Mouse (Mus musculus) adrenal gland, adult (tissue): ENCODE measurements around the gene Ampd3.

ENCODE experiments used
- DNase-seq, 2 experiments: peaks; one replicate each; pipeline ENCODE4 v3.0.0; 2022 to 2023; ENCODE audit warnings: low spot score in 1 of 2; ENCODE audit not compliant: inconsistent age in 2 of 2

Gene Ampd3

GRCm38 (mm10) chr7:110769094-110769493 is 1.1 kb downstream of the Ampd3 start:
- DNase-seq = peak; percentile 46 to 69

GRCm38 (mm10) chr7:110770949-110771348 is 2.9 kb downstream of the Ampd3 start:
- DNase-seq = peak in 1 of 2 experiments; percentile 57

GRCm38 (mm10) chr7:110772343-110772742 is 4.3 kb downstream of the Ampd3 start:
- no peak for DNase-seq

- DNase-seq = peak; percentile 88 to 90
Observed at GRCm38 (mm10) chr7:110773204-110774002, 5.4 kb downstream of the Ampd3 start.

- DNase-seq = peak in 1 of 2 experiments; percentile 72
Observed at GRCm38 (mm10) chr7:110774077-110774476, 6.1 kb downstream of the Ampd3 start.

- no peak for DNase-seq
Observed at GRCm38 (mm10) chr7:110774674-110775073, 6.7 kb downstream of the Ampd3 start.

- no peak for DNase-seq
Observed at GRCm38 (mm10) chr7:110777146-110778001, 9.4 kb downstream of the Ampd3 start.

- no peak for DNase-seq
Observed at GRCm38 (mm10) chr7:110778933-110779332, 10.9 kb downstream of the Ampd3 start.

GRCm38 (mm10) chr7:110779605-110780111 is 11.7 kb downstream of the Ampd3 start:
- peak; percentile 18 to 55 for DNase-seq

- DNase-seq = peak; percentile 73 to 78
Observed at GRCm38 (mm10) chr7:110780520-110780919, 12.5 kb downstream of the Ampd3 start.

- DNase-seq = peak; percentile 67 to 69
Observed at GRCm38 (mm10) chr7:110781231-110781711, 13.3 kb downstream of the Ampd3 start.

- peak; percentile 57 to 59 for DNase-seq
Observed at GRCm38 (mm10) chr7:110782135-110782534, 14.1 kb downstream of the Ampd3 start.

- peak; percentile 53 to 72 for DNase-seq
Observed at GRCm38 (mm10) chr7:110782845-110783478, 15.0 kb downstream of the Ampd3 start.

GRCm38 (mm10) chr7:110784965-110785364 is 17.0 kb downstream of the Ampd3 start:
- peak in 1 of 2 experiments; percentile 36 for DNase-seq

GRCm38 (mm10) chr7:110785741-110786146 is 17.7 kb downstream of the Ampd3 start:
- DNase-seq = peak in 1 of 2 experiments; percentile 47

- DNase-seq = peak; percentile 57 to 58
Observed at GRCm38 (mm10) chr7:110787310-110787709, 19.3 kb downstream of the Ampd3 start.

GRCm38 (mm10) chr7:110790878-110791277 is 22.9 kb downstream of the Ampd3 start:
- no peak for DNase-seq

- no peak for DNase-seq
Observed at GRCm38 (mm10) chr7:110792201-110792600, 24.2 kb downstream of the Ampd3 start.

- no peak for DNase-seq
Observed at GRCm38 (mm10) chr7:110792834-110793233, 24.8 kb downstream of the Ampd3 start.

GRCm38 (mm10) chr7:110794722-110795121 is 26.7 kb downstream of the Ampd3 start:
- DNase-seq = no peak
